Mouse (Mus musculus): ENCODE measurements around the gene Iscu. TPM values are rescaled to one million over a fixed set of nuclear protein-coding genes. Genes with fewer than 3 reads are reported as not detected.
A peak's percentile ranks its signal among the peaks of the same experiment; 100 is the strongest.

The Iscu gene
- polyA plus RNA-seq, 1 experiment from 2014 or later: 112 TPM

- Histone ChIP-seq H3K27me3 (peaks cover 4% of the 10 kb centered on the region; the same call in 1 of the 2 replicates), H3K27ac (peak overlapping the region; percentile 76), H3K4me1 (peaks cover 66% of the 10 kb centered on the region), H3K9ac (no peak overlapping the region), H3K4me3 (replicated peaks) (peak overlapping the region; percentile 19), H3K4me2 (peak overlapping the region; percentile 55), H3K9me3 (replicated peaks) (no peaks in the 10 kb centered on the region), H3K36me3 (peaks cover 5% of the 10 kb centered on the region; the same call in 1 of the 2 replicates)
- 6% methylated on average over 13 of the region's 13 CpGs for WGBS
- ATAC-seq (replicated peaks; ENCODE audit: low FRiP score): peak; percentile 20; the same call in 1 of the 2 replicates
These were observed 24.0 kb downstream of the Iscu start for GRCm38 (mm10) chr5:113796401-113797148.

DNA sequence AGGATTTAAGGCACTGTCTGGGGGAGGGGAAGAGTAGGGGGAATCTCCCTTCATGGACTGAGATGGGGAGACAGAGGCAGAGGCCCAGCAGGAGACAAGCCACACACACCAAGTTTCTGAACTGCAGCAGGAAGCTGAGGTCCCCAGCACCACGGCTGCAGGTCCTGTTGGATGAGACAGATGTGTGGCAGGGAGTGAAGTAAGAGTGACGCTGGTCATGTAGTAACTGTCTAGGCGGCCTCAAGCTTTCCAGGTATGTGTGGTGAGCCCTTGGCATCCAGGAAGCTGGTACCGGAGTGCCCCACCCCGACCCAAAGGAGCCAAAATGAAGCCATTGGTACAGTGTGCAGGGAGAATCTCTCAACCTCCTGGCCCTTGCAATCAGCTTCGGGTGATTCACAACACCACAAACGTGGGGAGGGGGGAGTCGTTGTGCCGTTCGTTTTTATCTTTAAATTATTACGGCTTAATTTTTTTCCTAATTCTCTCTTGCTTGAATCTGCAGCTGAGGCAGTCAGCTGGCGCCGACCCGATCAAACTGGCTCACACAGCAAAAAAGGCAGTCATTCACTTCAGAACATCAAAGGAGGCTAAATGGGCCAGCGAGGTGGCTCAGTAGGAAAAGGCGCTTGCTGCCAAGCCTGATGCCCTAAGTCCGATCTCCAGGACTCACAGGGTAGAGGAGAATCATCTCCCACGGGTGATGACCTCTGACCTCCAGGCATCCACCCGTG is 24.8 kb downstream of the Iscu start:
- Histone ChIP-seq H3K27ac (peak overlapping the region; percentile 76), H3K36me3 (peaks cover 5% of the 10 kb centered on the region; the same call in 1 of the 2 replicates), H3K27me3 (peaks cover 4% of the 10 kb centered on the region; the same call in 1 of the 2 replicates), H3K4me1 (peaks cover 58% of the 10 kb centered on the region), H3K4me3 (replicated peaks) (peak overlapping the region; percentile 19), H3K9ac (no peak overlapping the region), H3K9me3 (replicated peaks) (no peaks in the 10 kb centered on the region), H3K4me2 (peak overlapping the region; percentile 55)
- 11% methylated on average over 19 of the region's 19 CpGs for WGBS
- ATAC-seq (replicated peaks; ENCODE audit: low FRiP score): no peak

DNA sequence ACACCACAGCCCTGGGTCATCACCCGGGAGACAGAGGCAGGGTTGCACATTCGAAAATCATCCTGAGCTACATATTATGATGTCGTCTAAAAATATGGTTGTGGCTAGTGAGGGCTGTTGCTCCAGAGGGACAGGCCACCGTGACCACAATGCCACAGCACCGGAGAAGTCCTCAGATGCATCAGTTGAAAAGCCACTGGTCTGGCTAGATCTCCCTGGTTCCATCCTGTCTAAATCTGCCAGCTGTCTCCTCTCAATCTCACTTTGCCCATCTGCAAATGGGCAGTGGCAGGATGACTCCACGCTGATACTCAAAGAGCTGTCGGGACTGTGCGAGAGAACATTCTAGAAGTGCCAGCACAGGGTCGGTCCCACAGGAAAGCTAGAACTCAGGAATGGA is 26.0 kb downstream of the Iscu start:
- no peaks in the 10 kb centered on the region for H3K9me3 ChIP-seq (replicated peaks)
- no peak overlapping the region for H3K27ac ChIP-seq
- H3K36me3 ChIP-seq: peaks cover 5% of the 10 kb centered on the region; the same call in 1 of the 2 replicates
- peak overlapping the region; percentile 48; the same call in 1 of the 2 replicates for H3K4me3 ChIP-seq (replicated peaks)
- peaks cover 4% of the 10 kb centered on the region; the same call in 1 of the 2 replicates for H3K27me3 ChIP-seq
- no peak for ATAC-seq (replicated peaks; ENCODE audit: low FRiP score)
- no peak overlapping the region for H3K9ac ChIP-seq
- 66% methylated on average over 9 of the region's 9 CpGs for WGBS
- peaks cover 55% of the 10 kb centered on the region for H3K4me1 ChIP-seq
- peak overlapping the region; percentile 55 for H3K4me2 ChIP-seq

DNA sequence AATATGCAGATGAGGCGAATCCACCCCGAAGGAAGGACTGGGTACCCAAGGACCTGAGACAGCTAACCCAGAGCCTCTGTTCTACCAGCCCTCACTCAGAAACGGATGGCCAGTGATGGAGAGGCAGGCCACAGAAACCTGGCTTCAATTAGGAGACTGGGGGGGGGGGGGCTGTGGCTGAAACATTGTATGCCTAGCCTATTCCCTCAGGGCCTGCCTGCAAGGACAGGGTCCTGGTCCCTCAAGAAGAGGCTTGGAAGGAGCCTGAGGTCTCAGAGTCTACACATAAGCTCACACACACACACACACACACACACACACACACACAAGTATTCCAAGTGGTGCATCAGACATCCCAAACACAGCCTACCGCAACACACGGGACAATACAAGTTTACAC is 27.1 kb downstream of the Iscu start:
- Histone ChIP-seq H3K4me1 (peaks cover 55% of the 10 kb centered on the region), H3K9ac (peak overlapping the region; percentile 33; the same call in 1 of the 2 replicates), H3K4me2 (peak overlapping the region; percentile 55), H3K36me3 (0 out of 2 replicates have a peak, but pooled peaks cover 1% of the 10 kb centered on the region), H3K27ac (peak overlapping the region; percentile 82), H3K4me3 (replicated peaks) (peak overlapping the region; percentile 48), H3K27me3 (peaks cover 4% of the 10 kb centered on the region; the same call in 1 of the 2 replicates), H3K9me3 (replicated peaks) (no peaks in the 10 kb centered on the region)
- 42% methylated on average over 5 of the region's 5 CpGs for WGBS
- ATAC-seq (replicated peaks; ENCODE audit: low FRiP score): no peak

GRCm38 (mm10) chr5:113800280-113800679 is 27.7 kb downstream of the Iscu start, which contains the start of gene Tmem119:
Gene Tmem119, minus strand, starts transcription at chr5:113800516.
- H3K4me2 ChIP-seq: peak within 1 kb of the TSS; percentile 55
- H3K9ac ChIP-seq: peak within 1 kb of the TSS; percentile 33; the same call in 1 of the 2 replicates
- peak within 1 kb of the TSS; percentile 48 for H3K4me3 ChIP-seq (replicated peaks)
- H3K27me3 ChIP-seq: peaks cover 4% of the 10 kb centered on the region; the same call in 1 of the 2 replicates
- peak within 1 kb of the TSS; percentile 82 for H3K27ac ChIP-seq
- ATAC-seq (replicated peaks; ENCODE audit: low FRiP score): peak; percentile 82
- no peaks in the 10 kb centered on the region for H3K9me3 ChIP-seq (replicated peaks)
- H3K4me1 ChIP-seq: peaks cover 52% of the 10 kb centered on the region
- no peaks in the 10 kb centered on the region for H3K36me3 ChIP-seq
- WGBS: under 1% methylated on average over 11 of the region's 11 CpGs

DNA sequence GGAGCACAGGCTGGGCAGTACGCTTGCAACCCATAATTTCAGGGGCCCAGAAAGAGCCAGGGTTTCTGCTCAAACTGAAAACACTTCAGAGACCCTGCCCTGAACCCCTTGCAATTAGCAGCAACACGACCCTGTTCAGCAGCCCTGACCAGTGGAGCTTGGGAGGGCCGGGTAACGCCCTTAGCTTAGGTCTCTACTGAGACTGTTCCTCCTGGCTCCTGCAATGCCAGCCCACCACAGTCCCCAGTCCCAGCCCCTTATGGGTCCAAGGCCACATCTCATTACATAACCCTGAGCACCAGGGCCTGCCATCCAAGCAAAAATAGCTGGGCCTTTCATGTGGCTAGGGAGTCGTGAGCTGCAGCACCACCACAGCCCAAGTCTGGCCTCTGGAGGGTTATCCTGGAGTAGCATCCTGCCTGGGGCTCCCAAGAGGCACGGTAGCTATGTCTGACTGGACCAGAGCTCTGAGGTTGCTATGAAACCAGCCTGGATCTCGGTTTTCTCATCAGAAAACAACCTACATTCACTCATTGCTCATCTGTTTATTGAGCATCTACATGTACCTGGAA is 31.9 kb downstream of the Iscu start:
- WGBS: 42% methylated on average over 7 of the region's 7 CpGs
- H3K36me3 ChIP-seq: no peaks in the 10 kb centered on the region
- no peak overlapping the region for H3K4me2 ChIP-seq
- H3K27me3 ChIP-seq: no peaks in the 10 kb centered on the region
- H3K4me1 ChIP-seq: peaks cover 27% of the 10 kb centered on the region
- no peak overlapping the region for H3K4me3 ChIP-seq (replicated peaks)
- ATAC-seq (replicated peaks; ENCODE audit: low FRiP score): no peak
- H3K9me3 ChIP-seq (replicated peaks): no peaks in the 10 kb centered on the region
- H3K27ac ChIP-seq: no peak overlapping the region
- no peak overlapping the region for H3K9ac ChIP-seq

- Histone ChIP-seq H3K9ac (no peak overlapping the region), H3K36me3 (no peaks in the 10 kb centered on the region), H3K4me1 (peaks cover 19% of the 10 kb centered on the region), H3K27me3 (no peaks in the 10 kb centered on the region), H3K4me2 (no peak overlapping the region), H3K9me3 (replicated peaks) (no peaks in the 10 kb centered on the region), H3K4me3 (replicated peaks) (no peak overlapping the region), H3K27ac (no peak overlapping the region)
- 89% methylated on average over 9 of the region's 9 CpGs for WGBS
- no peak for ATAC-seq (replicated peaks; ENCODE audit: low FRiP score)
These were observed 32.8 kb downstream of the Iscu start for GRCm38 (mm10) chr5:113805301-113805700.

DNA sequence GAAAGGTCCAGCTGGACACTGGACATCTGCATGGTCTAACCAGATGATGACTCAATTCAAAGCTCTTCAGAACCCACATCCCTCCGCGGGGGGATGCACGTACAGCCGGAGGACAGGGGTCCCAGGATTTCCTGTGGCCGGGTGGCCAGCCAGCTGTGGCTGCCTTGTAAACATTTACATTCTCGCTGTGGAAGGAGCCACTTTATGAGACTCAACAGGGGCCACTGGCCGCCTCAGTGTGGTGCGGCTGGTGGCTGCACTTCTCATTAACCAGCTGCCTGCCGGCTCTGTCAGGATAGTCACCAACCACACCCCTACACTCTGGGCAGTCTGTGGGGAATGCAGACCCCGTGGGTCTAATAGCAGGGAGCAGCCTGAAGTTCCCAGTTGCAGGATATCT is 33.9 kb downstream of the Iscu start:
- H3K27me3 ChIP-seq: no peaks in the 10 kb centered on the region
- no peak for ATAC-seq (replicated peaks; ENCODE audit: low FRiP score)
- no peaks in the 10 kb centered on the region for H3K36me3 ChIP-seq
- peaks cover 1% of the 10 kb centered on the region; the same call in 1 of the 2 replicates for H3K9me3 ChIP-seq (replicated peaks)
- no peak overlapping the region for H3K9ac ChIP-seq
- H3K27ac ChIP-seq: no peak overlapping the region
- peaks cover 13% of the 10 kb centered on the region for H3K4me1 ChIP-seq
- WGBS: 28% methylated on average over 10 of the region's 10 CpGs
- H3K4me3 ChIP-seq (replicated peaks): no peak overlapping the region
- no peak overlapping the region for H3K4me2 ChIP-seq

DNA sequence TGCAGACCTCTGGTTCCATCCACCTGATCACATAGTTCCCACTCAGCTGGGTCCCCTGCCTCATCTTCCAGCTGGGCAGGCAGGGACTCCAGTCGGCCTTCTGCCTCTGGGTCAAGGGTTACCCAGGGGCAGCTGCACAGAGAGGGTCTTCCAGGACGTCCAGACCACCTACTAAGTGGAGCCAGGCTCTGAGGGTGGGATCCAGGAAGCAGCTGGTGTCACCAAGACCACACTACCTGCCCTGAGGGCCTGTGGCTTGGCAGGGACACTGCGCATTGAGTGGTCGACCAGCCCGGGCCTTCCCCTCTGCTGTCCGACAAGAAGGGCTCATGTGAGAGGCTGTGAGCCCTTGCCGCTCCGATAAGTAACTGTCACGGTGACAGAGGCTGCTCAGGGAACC is 35.2 kb downstream of the Iscu start:
- Histone ChIP-seq H3K4me2 (no peak overlapping the region), H3K27ac (no peak overlapping the region), H3K9ac (no peak overlapping the region), H3K36me3 (no peaks in the 10 kb centered on the region), H3K9me3 (replicated peaks) (peaks cover 3% of the 10 kb centered on the region; the same call in 1 of the 2 replicates), H3K4me1 (peaks cover 13% of the 10 kb centered on the region), H3K4me3 (replicated peaks) (no peak overlapping the region), H3K27me3 (no peaks in the 10 kb centered on the region)
- WGBS: 53% methylated on average over 9 of the region's 9 CpGs
- no peak for ATAC-seq (replicated peaks; ENCODE audit: low FRiP score)

DNA sequence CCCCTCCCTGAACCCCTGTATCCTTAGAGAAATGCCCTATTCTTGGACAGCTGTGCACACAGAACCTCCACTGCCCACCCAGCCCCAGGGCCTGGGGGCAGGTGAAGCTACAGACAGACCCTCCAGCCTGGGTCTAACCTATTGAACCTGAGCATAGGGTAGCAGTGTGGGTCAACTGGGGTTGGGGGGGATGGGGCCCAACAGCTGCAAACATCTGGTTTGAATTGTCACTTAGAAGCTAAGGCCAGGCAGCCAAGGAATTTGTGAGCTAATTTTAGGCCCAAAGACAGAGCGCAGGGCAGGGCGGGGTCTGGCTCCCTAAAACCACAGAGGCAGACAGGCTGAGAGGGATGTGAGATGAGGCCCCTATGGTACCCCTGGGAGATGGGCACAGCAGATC is 35.6 kb downstream of the Iscu start:
- H3K27me3 ChIP-seq: no peaks in the 10 kb centered on the region
- H3K9me3 ChIP-seq (replicated peaks): peaks cover 3% of the 10 kb centered on the region; the same call in 1 of the 2 replicates
- 75% methylated on average over 2 of the region's 2 CpGs for WGBS
- H3K27ac ChIP-seq: no peak overlapping the region
- no peaks in the 10 kb centered on the region for H3K36me3 ChIP-seq
- ATAC-seq (replicated peaks; ENCODE audit: low FRiP score): no peak
- H3K4me2 ChIP-seq: no peak overlapping the region
- no peak overlapping the region for H3K4me3 ChIP-seq (replicated peaks)
- no peak overlapping the region for H3K9ac ChIP-seq
- H3K4me1 ChIP-seq: peaks cover 13% of the 10 kb centered on the region

DNA sequence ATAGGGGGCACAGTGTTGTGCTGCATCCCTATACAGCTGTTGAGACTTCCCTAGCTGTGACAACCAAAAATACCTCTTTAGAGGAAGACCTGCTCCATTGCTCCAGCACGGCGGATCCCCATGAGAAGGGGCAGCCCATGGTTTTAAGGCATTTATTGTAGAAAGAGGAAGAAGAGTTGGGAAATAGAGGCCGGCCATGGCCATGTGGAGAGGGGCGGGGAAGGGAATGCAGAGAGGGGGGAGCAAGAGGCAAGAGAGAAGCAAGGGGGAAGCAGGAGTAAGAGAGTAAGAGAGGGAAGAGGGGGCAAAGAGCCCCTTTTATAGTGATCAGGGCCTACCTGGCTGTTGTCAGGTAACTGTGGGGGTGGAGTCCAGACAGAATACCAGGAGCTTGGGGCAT is 37.6 kb downstream of the Iscu start:
- H3K4me2 ChIP-seq: no peak overlapping the region
- H3K27me3 ChIP-seq: peaks cover 8% of the 10 kb centered on the region; the same call in 1 of the 2 replicates
- ATAC-seq (replicated peaks; ENCODE audit: low FRiP score): no peak
- H3K27ac ChIP-seq: no peak overlapping the region
- peaks cover 3% of the 10 kb centered on the region; the same call in 1 of the 2 replicates for H3K9me3 ChIP-seq (replicated peaks)
- no peaks in the 10 kb centered on the region for H3K36me3 ChIP-seq
- H3K4me1 ChIP-seq: peaks cover 25% of the 10 kb centered on the region
- H3K9ac ChIP-seq: no peak overlapping the region
- H3K4me3 ChIP-seq (replicated peaks): no peak overlapping the region
- WGBS: 84% methylated on average over 4 of the region's 4 CpGs
